Mouse (Mus musculus) ES-E14 (cell line): Measurements from ENCODE around the gene Lpp.

Source experiments
- CHD2 ChIP-seq: IDR thresholded peaks from 2 replicates; pipeline ENCODE4 v1.6.1; 2014; ENCODE audit warnings: mild to moderate bottlenecking, low read depth, low read length, inconsistent platforms
- HCFC1 ChIP-seq: IDR thresholded peaks from 2 replicates; pipeline ENCODE4 v1.6.1; 2012; ENCODE audit warnings: low read length, inconsistent platforms, borderline replicate concordance; ENCODE audit not compliant: insufficient read depth
- MAFK ChIP-seq: IDR thresholded peaks from 2 replicates; pipeline ENCODE4 v1.6.1; 2014; ENCODE audit warnings: mild to moderate bottlenecking, low read depth, low read length, inconsistent platforms; ENCODE audit not compliant: insufficient read depth
- ZC3H11A ChIP-seq: IDR thresholded peaks from 2 replicates; pipeline ENCODE4 v1.6.1; 2012; ENCODE audit warnings: low read depth, mild to moderate bottlenecking, inconsistent platforms, low read length, borderline replicate concordance
- ZNF384 ChIP-seq: IDR thresholded peaks from 2 replicates; pipeline ENCODE4 v1.6.1; 2012; ENCODE audit warnings: low read depth, low read length, inconsistent platforms

- no peak for TF ChIP-seq HCFC1
- TF ChIP-seq ZC3H11A, result no peak
- TF ChIP-seq CHD2, result no peak
- no peak for TF ChIP-seq MAFK
- TF ChIP-seq ZNF384, result no peak
These were observed 52.2 kb downstream of the Lpp start for GRCm38 (mm10) chr16:24445473-24445872.
